Mouse (Mus musculus) heart, adult 2 months (tissue): ENCODE measurements around the gene Mdc1. TPM values are rescaled to one million over a fixed set of nuclear protein-coding genes. Genes with fewer than 3 reads are reported as not detected.

Source experiments
- DNase-seq, 2 experiments: peaks; one replicate each; pipeline ENCODE4 v3.0.0; 2021
- H3K27ac ChIP-seq: fragments of 200-600 bp; 2 replicates; pipeline ENCODE4 v1.8.1; 2022
- H3K27me3 ChIP-seq: fragments of 200-500 bp; 2 replicates; pipeline ENCODE4 v1.6.1; 2012; ENCODE audit warnings: mild to moderate bottlenecking, low read length, inconsistent platforms, mixed read lengths; ENCODE audit not compliant: control insufficient read depth, insufficient read depth
- H3K36me3 ChIP-seq: fragments of 200-500 bp; 2 replicates; pipeline ENCODE4 v1.6.1; 2012; ENCODE audit warnings: low read length, inconsistent platforms; ENCODE audit not compliant: control insufficient read depth, insufficient read depth
- H3K4me1 ChIP-seq: fragments of 200-500 bp; 2 replicates; pipeline ENCODE4 v1.6.1; 2011; ENCODE audit warnings: low read length; ENCODE audit not compliant: control insufficient read depth, insufficient read depth
- H3K4me3 ChIP-seq: fragments of 200-600 bp; 2 replicates; pipeline ENCODE4 v1.8.1; 2022
- H3K79me2 ChIP-seq: fragments of 200-500 bp; replicated peaks from 2 replicates; pipeline ENCODE4 v1.6.1; 2012; ENCODE audit warnings: mild to moderate bottlenecking, inconsistent platforms, low read length, moderate library complexity, mixed read lengths; ENCODE audit not compliant: control insufficient read depth, insufficient read depth
- H3K9ac ChIP-seq: fragments of 200-500 bp; 2 replicates; pipeline ENCODE4 v1.6.1; 2012; ENCODE audit warnings: low read depth, mild to moderate bottlenecking, control low read depth, inconsistent platforms, low read length, mixed read lengths
- CTCF ChIP-seq: fragments of 200-600 bp; IDR thresholded peaks from 2 replicates; pipeline ENCODE4 v1.8.1; 2022; ENCODE audit warnings: antibody characterized with exemption, mild to moderate bottlenecking, moderate library complexity
- EP300 ChIP-seq: fragments of 200-500 bp; IDR thresholded peaks from 2 replicates; pipeline ENCODE4 v1.6.1; 2011; ENCODE audit warnings: low read depth, low read length, control low read depth; ENCODE audit not compliant: insufficient read depth
- POLR2A ChIP-seq: fragments of 200-500 bp; IDR thresholded peaks from 2 replicates; pipeline ENCODE4 v1.6.1; 2011; ENCODE audit warnings: mild to moderate bottlenecking, low read depth, low read length, control low read depth; ENCODE audit not compliant: insufficient read depth
- WGBS: fragments of 180-500 bp; shearing (Covaris S2); methylation state at CpG from one replicate; pipeline ENCODE4 v1.1.7; 2018; 5-methylcytosine and 5-hydroxymethylcytosine counted together
- intact Hi-C: fragments of 180-260 bp; cut with DNase I; formaldehyde crosslinking; loops from one replicate; pipeline ENCODE4 v1.15.1; 2025
- polyA plus RNA-seq: library from polyadenylated mRNA; depleted of rRNA; stranded (reverse); fragments of >200 nt; gene quantifications from 2 replicates; pipeline ENCODE4 v1.2.3, GENCODE M21; 2012
- total RNA-seq, 2 experiments: library from RNA; stranded (reverse); gene quantifications; 2 replicates each; pipeline ENCODE4 v1.2.3; 2021

The Mdc1 gene
- total and polyA plus RNA-seq, 3 experiments = 4.2 to 13.3 (median 13.2) TPM

GRCm38 (mm10) chr17:35824402-35824801, 16.9 kb upstream of the Mdc1 start:
- no peaks in the 10 kb centered on the region for H3K36me3 ChIP-seq
- no peaks in the 10 kb centered on the region for H3K27me3 ChIP-seq
- H3K4me3 ChIP-seq = no peak overlapping the region
- WGBS = 75% methylated on average over 7 of the region's 7 CpGs
- no peak overlapping the region; the same call in 1 of the 2 replicates for H3K27ac ChIP-seq
- TF ChIP-seq POLR2A (no peak), EP300 (no peak), CTCF (peak; percentile 57)
- H3K9ac ChIP-seq = no peak overlapping the region
- intact Hi-C loops = loop anchor here (10.0 kb wide), 1 partner anchor 220 kb away; the partner anchor contains the start of genes Gm6034 and H2-T22
- peak in 1 of 2 experiments; percentile 46 for DNase-seq
- no peaks in the 10 kb centered on the region for H3K79me2 ChIP-seq
- peaks cover 3% of the 10 kb centered on the region; the same call in 1 of the 2 replicates for H3K4me1 ChIP-seq

- Histone ChIP-seq H3K36me3 (no peaks in the 10 kb centered on the region), H3K4me1 (peaks cover 3% of the 10 kb centered on the region; the same call in 1 of the 2 replicates), H3K79me2 (no peaks in the 10 kb centered on the region), H3K4me3 (no peak overlapping the region), H3K27ac (no peak overlapping the region), H3K9ac (no peak overlapping the region), H3K27me3 (no peaks in the 10 kb centered on the region)
- intact Hi-C loops = loop anchor here (5.0 to 10.0 kb wide), 2 partner anchors 167 to 220 kb away; partner anchors contain the start of genes Gm6034 and H2-T22
- DNase-seq = no peak
- TF ChIP-seq EP300 (no peak), POLR2A (no peak), CTCF (no peak)
- 88% methylated on average over 13 of the region's 13 CpGs for WGBS
Measured at GRCm38 (mm10) chr17:35825109-35825850, 16.0 kb upstream of the Mdc1 start.

DNA sequence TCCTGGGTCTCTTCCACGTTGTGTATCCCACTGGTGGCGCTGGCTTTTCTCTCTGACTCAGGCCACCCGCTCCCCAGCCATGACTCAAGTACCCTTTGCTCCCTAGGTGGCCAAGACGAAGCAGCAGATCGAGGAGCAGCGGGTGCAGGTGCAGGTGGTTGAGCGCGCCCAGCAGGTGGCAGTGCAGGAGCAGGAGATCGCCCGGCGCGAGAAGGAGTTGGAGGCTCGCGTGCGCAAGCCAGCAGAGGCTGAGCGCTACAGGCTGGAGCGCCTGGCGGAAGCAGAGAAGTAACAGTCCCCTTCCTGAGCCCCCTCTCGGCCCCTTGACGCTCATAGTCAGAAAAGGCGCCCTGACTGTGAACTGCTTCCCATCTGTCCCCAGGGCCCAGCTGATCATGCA, 11.6 kb upstream of the Mdc1 start:
- Histone ChIP-seq H3K4me1 (no peaks in the 10 kb centered on the region), H3K4me3 (no peak overlapping the region), H3K36me3 (no peaks in the 10 kb centered on the region), H3K27ac (no peak overlapping the region), H3K9ac (0 out of 2 replicates have a peak overlapping the region, but pooled peaks have one; percentile 4), H3K27me3 (no peaks in the 10 kb centered on the region), H3K79me2 (no peaks in the 10 kb centered on the region)
- intact Hi-C loops = loop anchor here (2.0 to 10.0 kb wide), 5 partner anchors 79 to 215 kb away; partner anchors contain the start of genes Gm6034, Gnl1 and H2-T22
- TF ChIP-seq CTCF = peak; percentile 95
- no peak for TF ChIP-seq POLR2A
- TF ChIP-seq EP300 = peak; percentile 85
- WGBS = 2% methylated on average over 21 of the region's 21 CpGs
- peak; percentile 86 for DNase-seq

DNA sequence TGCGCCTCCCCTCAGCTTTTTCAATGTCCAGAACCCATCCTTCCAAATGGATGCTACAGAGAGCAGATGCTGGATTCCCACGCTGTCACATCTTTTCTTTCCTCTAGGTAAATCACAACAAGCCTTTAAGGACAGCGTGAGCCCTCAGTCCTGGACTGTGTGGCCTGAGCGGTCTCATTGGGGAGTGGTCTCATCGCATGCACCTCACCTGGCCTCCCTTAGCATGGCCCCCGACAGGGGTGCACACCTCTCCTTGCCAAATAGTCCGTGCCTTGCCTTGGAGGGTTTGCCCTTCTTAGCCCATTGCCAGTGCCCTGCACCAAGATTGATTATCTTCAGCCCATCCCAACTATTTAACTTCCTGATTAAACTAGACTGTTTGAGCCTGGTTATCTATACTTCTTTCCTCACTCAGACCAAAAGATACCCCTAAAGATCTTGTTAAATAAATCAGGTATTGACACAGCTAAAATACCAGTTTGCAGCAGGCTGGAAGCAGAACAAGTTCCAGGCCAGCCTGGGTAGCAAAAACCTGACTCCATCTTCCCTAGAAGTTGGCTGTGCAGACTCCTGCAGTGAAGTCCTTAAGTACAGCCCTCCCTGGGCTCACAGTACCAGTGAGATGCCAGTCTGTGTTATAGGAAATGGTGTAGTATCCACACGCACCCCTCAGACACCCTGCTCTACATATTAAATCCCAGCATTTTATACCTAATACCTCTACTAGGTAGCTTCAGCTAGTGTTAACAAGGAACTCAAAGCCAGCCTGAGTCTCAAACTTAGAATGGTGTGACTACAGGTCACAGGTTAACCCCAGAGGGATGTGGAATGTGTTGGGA, 8.7 kb upstream of the Mdc1 start:
- Histone ChIP-seq H3K27me3 (no peaks in the 10 kb centered on the region), H3K9ac (no peak overlapping the region), H3K27ac (no peak overlapping the region), H3K4me1 (peaks cover 9% of the 10 kb centered on the region), H3K79me2 (no peaks in the 10 kb centered on the region), H3K36me3 (peaks cover 5% of the 10 kb centered on the region; the same call in 1 of the 2 replicates), H3K4me3 (no peak overlapping the region)
- DNase-seq = no peak
- intact Hi-C loops = loop anchor here (10.0 kb wide), 1 partner anchor 142 kb away; the partner anchor contains the start of gene Gnl1
- TF ChIP-seq EP300 = no peak
- TF ChIP-seq CTCF = no peak
- TF ChIP-seq POLR2A = no peak
- WGBS = 73% methylated on average over 8 of the region's 8 CpGs

DNA sequence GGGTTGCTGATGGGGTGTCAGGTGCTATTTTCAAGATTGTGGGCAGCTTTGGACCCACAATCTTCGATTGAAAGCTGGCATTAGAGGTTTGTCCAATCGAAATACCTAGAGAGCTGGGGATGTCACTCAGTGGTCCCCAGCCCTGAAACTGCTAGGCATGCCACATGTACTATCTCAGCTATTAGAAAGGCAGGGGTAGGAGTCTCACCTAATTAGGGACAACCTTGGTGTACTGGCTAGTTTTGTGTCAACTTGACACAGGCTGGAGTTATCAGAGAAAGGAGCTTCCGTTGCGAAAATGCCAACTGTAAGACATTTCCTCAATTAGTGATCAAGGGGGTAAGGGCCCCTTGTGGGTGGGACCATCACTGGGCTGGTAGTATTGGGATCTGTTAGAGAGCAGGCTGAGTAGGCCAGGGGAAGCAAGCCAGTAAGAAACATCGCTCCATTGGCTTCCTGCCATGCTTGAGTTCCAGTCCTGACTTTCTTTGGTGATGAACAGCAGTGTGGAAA, 8.0 kb upstream of the Mdc1 start:
- H3K4me3 ChIP-seq = no peak overlapping the region
- intact Hi-C loops = loop anchor here (10.0 kb wide), 1 partner anchor 142 kb away; the partner anchor contains the start of gene Gnl1
- H3K4me1 ChIP-seq = peaks cover 9% of the 10 kb centered on the region
- peaks cover 5% of the 10 kb centered on the region; the same call in 1 of the 2 replicates for H3K36me3 ChIP-seq
- H3K27me3 ChIP-seq = no peaks in the 10 kb centered on the region
- no peak for DNase-seq
- 33% methylated on average over 5 of the region's 5 CpGs for WGBS
- H3K79me2 ChIP-seq = no peaks in the 10 kb centered on the region
- TF ChIP-seq CTCF (no peak), EP300 (no peak), POLR2A (no peak)
- no peak overlapping the region for H3K27ac ChIP-seq
- H3K9ac ChIP-seq = no peak overlapping the region
